Mouse (Mus musculus) layer of hippocampus, adult 6 months (tissue): ENCODE measurements around the gene Cox7b2. TPM values are rescaled to one million over a fixed set of nuclear protein-coding genes. Genes with fewer than 3 reads are reported as not detected.

ENCODE experiments used
- long read RNA-seq, 2 experiments: library from polyadenylated mRNA; unstranded; transcript quantifications; one replicate each; pipeline ENCODE4 v2.0.0; 2019 to 2020
- polyA plus RNA-seq: library from polyadenylated mRNA; unstranded; fragments of <200 nt; fragmentation: Nextera tagmentation; gene quantifications from 2 replicates; pipeline ENCODE4 v1.2.3, GENCODE M21; 2021

Cox7b2 gene
- 0.70 and 2.3 TPM in 2 replicates for polyA plus RNA-seq
- long read RNA-seq, experiment 1, partial matches to known transcripts, result 1 of 2 reads
- long read RNA-seq, experiment 1, other reads (novel, unspliced or antisense), result 1 of 2 reads
- long read RNA-seq, experiment 2, partial matches to known transcripts, result 0 of 1 reads
- long read RNA-seq, experiment 2, other reads (novel, unspliced or antisense), result 1 of 1 reads

GRCm38 (mm10) chr5:71548079-71548478 lies at the start of gene Cox7b2:
Cox7b2 (minus strand) TSS chr5:71548205.

Other genes starting within 250 kb of the Cox7b2 start
- 94.2 and 95.3 TPM in 2 replicates for gene Gabrb1, start 109.9 kb upstream of the Cox7b2 start, polyA plus RNA-seq
- 67.8 and 86.1 TPM in 2 replicates for gene Gabra4, start 110.1 kb upstream of the Cox7b2 start, polyA plus RNA-seq